Mouse (Mus musculus): Measurements from ENCODE around the gene Aldh6a1. TPM values are rescaled to one million over a fixed set of nuclear protein-coding genes. Genes with fewer than 3 reads are reported as not detected.

Gene Aldh6a1
- total and polyA plus RNA-seq, 2 experiments from 2014 or later, result 33.9 to 35.9 TPM

GRCm38 (mm10) chr12:84393847-84394246, 57.0 kb downstream of the Aldh6a1 start:
- no peak overlapping the region for H3K4me3 ChIP-seq (ENCODE audit: low read depth, low read length)
- H3K4me2 ChIP-seq (ENCODE audit: low read depth), result no peak overlapping the region
- DNase-seq (no peak), ATAC-seq (no peak)
- H3K9me3 ChIP-seq (ENCODE audit: low read length), result no peaks in the 10 kb centered on the region
- no peak overlapping the region for H3K27ac ChIP-seq (ENCODE audit: low read depth, low read length)
- no peak for TF ChIP-seq CTCF (IDR thresholded peaks at IDR 0.05; ENCODE audit: low read depth)
- H3K4me1 ChIP-seq (ENCODE audit: insufficient read depth), result no peaks in the 10 kb centered on the region
- no peaks in the 10 kb centered on the region for H3K27me3 ChIP-seq (ENCODE audit: insufficient read depth, low read length)
- H3K36me3 ChIP-seq (ENCODE audit: insufficient read depth), result no peaks in the 10 kb centered on the region; the same call in 1 of the 2 replicates
- no peak overlapping the region for H3K9ac ChIP-seq
- 88% methylated on average over 5 of the region's 5 CpGs for WGBS

GRCm38 (mm10) chr12:84392681-84393080, 58.1 kb downstream of the Aldh6a1 start:
- H3K4me1 ChIP-seq (ENCODE audit: insufficient read depth), result no peaks in the 10 kb centered on the region
- DNase-seq, result no peak
- no peak for TF ChIP-seq CTCF (IDR thresholded peaks at IDR 0.05; ENCODE audit: low read depth)
- no peak overlapping the region for H3K4me2 ChIP-seq (ENCODE audit: low read depth)
- WGBS, result 99% methylated on average over 4 of the region's 4 CpGs
- H3K9me3 ChIP-seq (ENCODE audit: low read length), result no peaks in the 10 kb centered on the region
- no peak overlapping the region for H3K27ac ChIP-seq (ENCODE audit: low read depth, low read length)
- H3K4me3 ChIP-seq (ENCODE audit: low read depth, low read length), result no peak overlapping the region
- no peaks in the 10 kb centered on the region; the same call in 1 of the 2 replicates for H3K36me3 ChIP-seq (ENCODE audit: insufficient read depth)
- H3K27me3 ChIP-seq (ENCODE audit: insufficient read depth, low read length), result no peaks in the 10 kb centered on the region
- no peak for ATAC-seq
- H3K9ac ChIP-seq, result no peak overlapping the region

- Histone ChIP-seq H3K36me3 (ENCODE audit: insufficient read depth) (no peaks in the 10 kb centered on the region; the same call in 1 of the 2 replicates), H3K4me3 (ENCODE audit: low read depth, low read length) (no peak overlapping the region), H3K4me1 (ENCODE audit: insufficient read depth) (no peaks in the 10 kb centered on the region), H3K27ac (ENCODE audit: low read depth, low read length) (no peak overlapping the region), H3K27me3 (ENCODE audit: insufficient read depth, low read length) (no peaks in the 10 kb centered on the region), H3K9ac (no peak overlapping the region), H3K9me3 (ENCODE audit: low read length) (no peaks in the 10 kb centered on the region), H3K4me2 (ENCODE audit: low read depth) (no peak overlapping the region)
- DNase-seq, result no peak
- 93% methylated on average over 6 of the region's 6 CpGs for WGBS
- TF ChIP-seq CTCF (IDR thresholded peaks at IDR 0.05; ENCODE audit: low read depth), result no peak
- ATAC-seq, result no peak
Observed at GRCm38 (mm10) chr12:84390336-84390735, 60.5 kb downstream of the Aldh6a1 start.

GRCm38 (mm10) chr12:84388774-84389400, 61.9 kb downstream of the Aldh6a1 start:
- DNase-seq (no peak), ATAC-seq (no peak)
- WGBS, result 79% methylated on average over 14 of the region's 14 CpGs
- no peaks in the 10 kb centered on the region for H3K9me3 ChIP-seq (ENCODE audit: low read length)
- no peak for TF ChIP-seq CTCF (IDR thresholded peaks at IDR 0.05; ENCODE audit: low read depth)
- no peak overlapping the region for H3K4me2 ChIP-seq (ENCODE audit: low read depth)
- H3K4me3 ChIP-seq (ENCODE audit: low read depth, low read length), result no peak overlapping the region
- no peaks in the 10 kb centered on the region; the same call in 1 of the 2 replicates for H3K36me3 ChIP-seq (ENCODE audit: insufficient read depth)
- H3K4me1 ChIP-seq (ENCODE audit: insufficient read depth), result no peaks in the 10 kb centered on the region
- no peak overlapping the region for H3K27ac ChIP-seq (ENCODE audit: low read depth, low read length)
- H3K9ac ChIP-seq, result no peak overlapping the region
- H3K27me3 ChIP-seq (ENCODE audit: insufficient read depth, low read length), result no peaks in the 10 kb centered on the region

GRCm38 (mm10) chr12:84388097-84388496, 62.7 kb downstream of the Aldh6a1 start:
- DNase-seq (no peak), ATAC-seq (no peak)
- no peak for TF ChIP-seq CTCF (IDR thresholded peaks at IDR 0.05; ENCODE audit: low read depth)
- H3K4me2 ChIP-seq (ENCODE audit: low read depth), result no peak overlapping the region
- H3K27ac ChIP-seq (ENCODE audit: low read depth, low read length), result no peak overlapping the region
- H3K9me3 ChIP-seq (ENCODE audit: low read length), result no peaks in the 10 kb centered on the region
- H3K9ac ChIP-seq, result no peak overlapping the region
- no peaks in the 10 kb centered on the region for H3K27me3 ChIP-seq (ENCODE audit: insufficient read depth, low read length)
- H3K36me3 ChIP-seq (ENCODE audit: insufficient read depth), result no peaks in the 10 kb centered on the region; the same call in 1 of the 2 replicates
- no peaks in the 10 kb centered on the region for H3K4me1 ChIP-seq (ENCODE audit: insufficient read depth)
- H3K4me3 ChIP-seq (ENCODE audit: low read depth, low read length), result no peak overlapping the region
- WGBS, result 87% methylated on average over 8 of the region's 8 CpGs

- no peaks in the 10 kb centered on the region; the same call in 1 of the 2 replicates for H3K36me3 ChIP-seq (ENCODE audit: insufficient read depth)
Observed at GRCm38 (mm10) chr12:84385408-84385807, 65.4 kb downstream of the Aldh6a1 start.

GRCm38 (mm10) chr12:84384644-84385081, 66.1 kb downstream of the Aldh6a1 start:
- 57% methylated on average over 5 of the region's 5 CpGs for WGBS
- peak; percentile 27; the same call in 1 of the 2 replicates for ATAC-seq

More at GRCm38 (mm10) chr12:84385408-84385807, 65.4 kb downstream of the Aldh6a1 start:
- no peak overlapping the region for H3K9ac ChIP-seq
- H3K27me3 ChIP-seq (ENCODE audit: insufficient read depth, low read length), result no peaks in the 10 kb centered on the region
- ATAC-seq, result no peak
- H3K4me2 ChIP-seq (ENCODE audit: low read depth), result no peak overlapping the region
- no peak overlapping the region for H3K4me3 ChIP-seq (ENCODE audit: low read depth, low read length)
- 93% methylated on average over 4 of the region's 4 CpGs for WGBS
- TF ChIP-seq CTCF (IDR thresholded peaks at IDR 0.05; ENCODE audit: low read depth), result no peak
- no peak overlapping the region for H3K27ac ChIP-seq (ENCODE audit: low read depth, low read length)
- no peaks in the 10 kb centered on the region for H3K4me1 ChIP-seq (ENCODE audit: insufficient read depth)
- no peak for DNase-seq
- no peaks in the 10 kb centered on the region for H3K9me3 ChIP-seq (ENCODE audit: low read length)

More at GRCm38 (mm10) chr12:84384644-84385081, 66.1 kb downstream of the Aldh6a1 start:
- H3K4me3 ChIP-seq (ENCODE audit: low read depth, low read length), result no peak overlapping the region
- H3K9me3 ChIP-seq (ENCODE audit: low read length), result no peaks in the 10 kb centered on the region
- H3K9ac ChIP-seq, result no peak overlapping the region
- H3K27me3 ChIP-seq (ENCODE audit: insufficient read depth, low read length), result no peaks in the 10 kb centered on the region
- H3K4me1 ChIP-seq (ENCODE audit: insufficient read depth), result no peaks in the 10 kb centered on the region
- H3K4me2 ChIP-seq (ENCODE audit: low read depth), result no peak overlapping the region
- TF ChIP-seq CTCF (IDR thresholded peaks at IDR 0.05; ENCODE audit: low read depth), result no peak
- H3K36me3 ChIP-seq (ENCODE audit: insufficient read depth), result no peaks in the 10 kb centered on the region; the same call in 1 of the 2 replicates
- no peak overlapping the region for H3K27ac ChIP-seq (ENCODE audit: low read depth, low read length)
- peak; percentile 36 for DNase-seq

Measured in forebrain, postnatal 0 days (tissue).